Mouse (Mus musculus): ENCODE measurements around the gene Sox13.

- TF ChIP-seq EP300 (IDR thresholded peaks at IDR 0.05; ENCODE audit: low read depth) (no peak), CTCF (IDR thresholded peaks at IDR 0.05; ENCODE audit: low read depth) (no peak)
Measured at GRCm38 (mm10) chr1:133431133-133431532, 7.0 kb upstream of the Sox13 start.

Measured in liver, embryonic 14.5 days (tissue).